Comparison of ENCODE assay signal across 8 mouse cellular contexts in genomic region chr5:64808106-64809010, GRCm38 (mm10). TPM values are rescaled to one million over a fixed set of nuclear protein-coding genes. Genes with fewer than 3 reads are reported as not detected.
A peak's percentile ranks its signal among the peaks of the same experiment; 100 is the strongest.
DNase-seq lines count a peak whose midpoint lies in the region; ATAC-seq and TF ChIP-seq lines count a peak whose summit lies in the region.

No protein-coding gene starts in this region.

- DNase-seq in gastrocnemius, adult 2 months: peak; percentile 51
- DNase-seq in gastrocnemius, postnatal 36 days: no peak
- DNase-seq in hindbrain, postnatal 0 days (ENCODE audit: low spot score): no peak
- peak; percentile 44 for DNase-seq in thymus, postnatal 25 days
- DNase-seq in ovary, postnatal 14 days (ENCODE audit: low spot score): no peak
- DNase-seq in cerebellum, postnatal 14 days: no peak

- 56% methylated on average over 24 of the region's 24 CpGs for WGBS in hindbrain, postnatal 0 days
- 44% methylated on average over 24 of the region's 24 CpGs for WGBS in liver, embryonic 16.5 days (ENCODE audit: insufficient replicate concordance)

- intact Hi-C loops in gastrocnemius, adult 2 months (cut with DNase I): no loop called here
- intact Hi-C loops in gastrocnemius, postnatal 36 days (cut with DNase I): loop anchor here (5.0 kb wide), 1 partner anchor 226 kb away; no protein-coding TSS in a partner anchor

- H3K36me3 ChIP-seq in hindbrain, postnatal 0 days (ENCODE audit: insufficient read depth, low read length): no peaks in the 10 kb centered on the region
- H3K36me3 ChIP-seq in liver, embryonic 16.5 days (ENCODE audit: control insufficient read depth, insufficient read depth): peaks cover 19% of the 10 kb centered on the region

- H3K4me2 ChIP-seq in hindbrain, postnatal 0 days (ENCODE audit: low read depth, low read length): peak overlapping the region; percentile 23
- H3K4me2 ChIP-seq in liver, embryonic 16.5 days (ENCODE audit: low read depth, low read length): peak overlapping the region; percentile 76

- no peak overlapping the region for H3K9ac ChIP-seq in hindbrain, postnatal 0 days (replicated peaks; ENCODE audit: low read length)
- H3K9ac ChIP-seq in liver, embryonic 16.5 days (ENCODE audit: low read depth, low read length): peak overlapping the region; percentile 43

- no peak for ATAC-seq in hindbrain, postnatal 0 days
- ATAC-seq in liver, embryonic 16.5 days (ENCODE audit: low read depth): no peak

- H3K4me1 ChIP-seq in embryonic fibroblast, embryonic 13.5 days (ENCODE audit: control insufficient read depth, insufficient read depth, low read length): peaks cover 16% of the 10 kb centered on the region
- H3K4me1 ChIP-seq in hindbrain, postnatal 0 days (ENCODE audit: insufficient read depth, low read length): peaks cover 21% of the 10 kb centered on the region; the same call in 1 of the 2 replicates
- H3K4me1 ChIP-seq in liver, embryonic 16.5 days (ENCODE audit: control insufficient read depth, low read depth, low read length): peaks cover 60% of the 10 kb centered on the region

- H3K27me3 ChIP-seq in hindbrain, postnatal 0 days (ENCODE audit: insufficient read depth, low read length): no peaks in the 10 kb centered on the region
- no peaks in the 10 kb centered on the region for H3K27me3 ChIP-seq in liver, embryonic 16.5 days (ENCODE audit: control insufficient read depth, insufficient read depth, low read depth, low read length)

- no peak for TF ChIP-seq CTCF in gastrocnemius, adult 2 months (IDR thresholded peaks at IDR 0.05)
- TF ChIP-seq CTCF in embryonic fibroblast, embryonic 13.5 days (IDR thresholded peaks at IDR 0.05; ENCODE audit: borderline replicate concordance, insufficient read depth, low read length): no peak
- no peak for TF ChIP-seq CTCF in hindbrain, postnatal 0 days (IDR thresholded peaks at IDR 0.05; ENCODE audit: low read depth)

- peak overlapping the region; percentile 100 for H3K27ac ChIP-seq in gastrocnemius, adult 2 months
- H3K27ac ChIP-seq in embryonic fibroblast, embryonic 13.5 days (ENCODE audit: insufficient read depth, low read length): peak overlapping the region; percentile 30
- H3K27ac ChIP-seq in hindbrain, postnatal 0 days: no peak overlapping the region; the same call in 1 of the 2 replicates
- H3K27ac ChIP-seq in liver, embryonic 16.5 days (ENCODE audit: low read length): peak overlapping the region; percentile 98

- H3K9me3 ChIP-seq in hindbrain, postnatal 0 days (ENCODE audit: low read length): no peaks in the 10 kb centered on the region
- H3K9me3 ChIP-seq in liver, embryonic 16.5 days (replicated peaks; ENCODE audit: control insufficient read depth, low read length): no peaks in the 10 kb centered on the region

- TF ChIP-seq POLR2A in embryonic fibroblast, embryonic 13.5 days (IDR thresholded peaks at IDR 0.05; ENCODE audit: low read depth, low read length): no peak

- peak overlapping the region; percentile 99 for H3K4me3 ChIP-seq in gastrocnemius, adult 2 months
- peak overlapping the region; percentile 15; the same call in 1 of the 2 replicates for H3K4me3 ChIP-seq in embryonic fibroblast, embryonic 13.5 days (ENCODE audit: insufficient read depth, low read length)
- H3K4me3 ChIP-seq in hindbrain, postnatal 0 days (ENCODE audit: low read length): no peak overlapping the region
- peak overlapping the region; percentile 75 for H3K4me3 ChIP-seq in liver, embryonic 16.5 days (ENCODE audit: low read depth, low read length)

RNA-seq across cellular contexts. Expression of gene Klf3, which starts 5.2 kb away (rescaled TPM):
- total RNA-seq in gastrocnemius, adult 2 months (2021): 10 to 100 TPM; 18.2 to 20.4 TPM
- 10 to 100 TPM; 16.4 to 18.0 TPM for total RNA-seq in gastrocnemius, postnatal 36 days (2021)
- 105 and 107 TPM in 2 replicates for polyA plus RNA-seq in embryonic fibroblast, embryonic 13.5 days (2011; ENCODE audit: insufficient read length, low read depth, missing spikeins)
- total RNA-seq in hindbrain, postnatal 0 days (2014; rRNA removed): 22.6 and 22.9 TPM in 2 replicates
- polyA plus RNA-seq in hindbrain, postnatal 0 days (2015; fragmentation: Nextera tagmentation; extraction: Ambion mirVana): 37.1 and 37.5 TPM in 2 replicates
- 77.7 and 88.9 TPM in 2 replicates for polyA plus RNA-seq in liver, embryonic 16.5 days (2015; fragmentation: Nextera tagmentation; extraction: Ambion mirVana)

Comparison
In these comparisons a context has a peak if more than half of its experiments do, and no peak if none do; other contexts are left out.
1. DNase-seq: peak in gastrocnemius, adult 2 months (single experiment) and thymus, postnatal 25 days (single experiment); none in gastrocnemius, postnatal 36 days (0 of 2), hindbrain, postnatal 0 days (single experiment), ovary, postnatal 14 days (single experiment) and cerebellum, postnatal 14 days (0 of 2).